Mouse (Mus musculus) C2C12 (cell line): ENCODE data around the gene Tmc5. TPM values are rescaled to one million over a fixed set of nuclear protein-coding genes. Genes with fewer than 3 reads are reported as not detected.
A peak's percentile ranks its signal among the peaks of the same experiment; 100 is the strongest.

Experiments used
- H3K27me3 ChIP-seq: one replicate; pipeline ENCODE4 v1.6.1; 2011; ENCODE audit not compliant: control insufficient read depth, insufficient read depth, insufficient read length
- H3K36me3 ChIP-seq: one replicate; pipeline ENCODE4 v1.6.1; 2011; ENCODE audit not compliant: control insufficient read depth, insufficient read depth
- H3K4me3 ChIP-seq: one replicate; pipeline ENCODE4 v1.5.1; 2011; ENCODE audit warnings: mild to moderate bottlenecking, control low read depth; ENCODE audit not compliant: poor library complexity, insufficient read depth, severe bottlenecking
- H3K79me2 ChIP-seq: one replicate; pipeline ENCODE4 v1.6.1; 2011; ENCODE audit not compliant: control insufficient read depth, insufficient read depth
- H3K79me3 ChIP-seq: one replicate; pipeline ENCODE4 v1.6.1; 2011; ENCODE audit warnings: low read depth, control low read depth
- H3ac ChIP-seq: one replicate; pipeline ENCODE3; 2011; ENCODE audit warnings: low read depth; ENCODE audit not compliant: control insufficient read depth, insufficient read length
- CEBPB ChIP-seq: IDR thresholded peaks from one replicate; pipeline ENCODE4 v1.6.1; 2011; ENCODE audit warnings: low read depth, mild to moderate bottlenecking, control low read depth, moderate library complexity
- CTCF ChIP-seq: IDR thresholded peaks from one replicate; pipeline ENCODE4 v1.5.1; 2011; ENCODE audit not compliant: control insufficient read depth, insufficient read depth, insufficient read length
- FOSL1 ChIP-seq: IDR thresholded peaks from one replicate; pipeline ENCODE4 v1.8.0; 2011; ENCODE audit warnings: mild to moderate bottlenecking, low read length; ENCODE audit not compliant: poor library complexity, insufficient read depth, severe bottlenecking
- MAX ChIP-seq: IDR thresholded peaks from one replicate; pipeline ENCODE4 v1.6.1; 2011; ENCODE audit warnings: mild to moderate bottlenecking, control low read depth
- MYOD1 ChIP-seq: IDR thresholded peaks from one replicate; pipeline ENCODE4 v1.6.1; 2011; ENCODE audit warnings: low read depth; ENCODE audit not compliant: control insufficient read depth, insufficient read length
- MYOG ChIP-seq: IDR thresholded peaks from one replicate; pipeline ENCODE4 v1.6.1; 2011; ENCODE audit not compliant: control insufficient read depth, insufficient read length; ENCODE audit errors: extremely low read depth
- USF1 ChIP-seq: IDR thresholded peaks from one replicate; pipeline ENCODE4 v1.6.1; 2011; ENCODE audit warnings: low read depth, mild to moderate bottlenecking, control low read depth, moderate library complexity
- polyA plus RNA-seq: library from polyadenylated mRNA; unstranded; fragments of >200 nt; fragmentation: generic; extraction: Trizol; gene quantifications from one replicate; pipeline ENCODE4 v1.2.1, GENCODE M21; 2012; ENCODE audit warnings: missing spikeins

Gene Tmc5
- polyA plus RNA-seq, 1 experiment = not detected

DNA sequence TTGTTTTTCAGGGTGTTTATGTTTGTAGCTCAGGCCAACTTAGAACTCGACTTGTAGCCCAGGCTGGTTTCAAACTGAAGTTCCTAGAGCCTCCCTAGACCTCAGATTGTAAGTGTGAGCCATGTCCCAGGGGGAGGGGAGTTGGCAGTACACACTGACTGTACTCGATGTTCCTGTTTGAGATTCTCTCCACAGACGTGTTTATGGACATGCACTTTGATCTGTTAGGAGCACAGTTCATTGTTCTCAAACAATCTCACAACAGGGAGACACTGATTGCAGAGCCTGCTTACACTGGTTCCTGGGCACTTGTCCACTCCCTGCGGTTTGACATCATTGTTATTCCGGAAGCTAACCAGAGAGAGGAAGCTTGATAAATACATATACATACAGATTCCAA is 25.1 kb upstream of the Tmc5 start:
- Histone ChIP-seq H3K79me3 (no peaks in the 10 kb centered on the region), H3K79me2 (no peaks in the 10 kb centered on the region), H3K4me3 (no peak overlapping the region), H3ac (no peak overlapping the region), H3K36me3 (no peaks in the 10 kb centered on the region), H3K27me3 (peaks cover 7% of the 10 kb centered on the region)
- no peak for TF ChIP-seq CTCF
- TF ChIP-seq CEBPB = no peak

- H3K36me3 ChIP-seq = no peaks in the 10 kb centered on the region
- no peak overlapping the region for H3ac ChIP-seq
- no peaks in the 10 kb centered on the region for H3K79me2 ChIP-seq
- no peak overlapping the region for H3K4me3 ChIP-seq
- no peaks in the 10 kb centered on the region for H3K79me3 ChIP-seq
- peaks cover 13% of the 10 kb centered on the region for H3K27me3 ChIP-seq
- TF ChIP-seq MAX = no peak
Measured at GRCm38 (mm10) chr7:118578269-118578668, 18.8 kb upstream of the Tmc5 start.

GRCm38 (mm10) chr7:118579938-118580337 is 17.2 kb upstream of the Tmc5 start:
- Histone ChIP-seq H3K4me3 (no peak overlapping the region), H3K27me3 (peaks cover 15% of the 10 kb centered on the region), H3ac (no peak overlapping the region), H3K36me3 (no peaks in the 10 kb centered on the region), H3K79me2 (no peaks in the 10 kb centered on the region), H3K79me3 (no peaks in the 10 kb centered on the region)
- TF ChIP-seq CTCF = no peak
- no peak for TF ChIP-seq FOSL1
- no peak for TF ChIP-seq USF1
- TF ChIP-seq MYOD1 = no peak
- no peak for TF ChIP-seq MAX

- H3ac ChIP-seq = no peak overlapping the region
- H3K36me3 ChIP-seq = no peaks in the 10 kb centered on the region
- peaks cover 20% of the 10 kb centered on the region for H3K27me3 ChIP-seq
- no peaks in the 10 kb centered on the region for H3K79me3 ChIP-seq
- TF ChIP-seq MAX (no peak), USF1 (no peak), FOSL1 (no peak), CEBPB (no peak), MYOG (no peak), CTCF (no peak)
- no peaks in the 10 kb centered on the region for H3K79me2 ChIP-seq
- no peak overlapping the region for H3K4me3 ChIP-seq
Measured at GRCm38 (mm10) chr7:118583821-118584220, 13.3 kb upstream of the Tmc5 start.

DNA sequence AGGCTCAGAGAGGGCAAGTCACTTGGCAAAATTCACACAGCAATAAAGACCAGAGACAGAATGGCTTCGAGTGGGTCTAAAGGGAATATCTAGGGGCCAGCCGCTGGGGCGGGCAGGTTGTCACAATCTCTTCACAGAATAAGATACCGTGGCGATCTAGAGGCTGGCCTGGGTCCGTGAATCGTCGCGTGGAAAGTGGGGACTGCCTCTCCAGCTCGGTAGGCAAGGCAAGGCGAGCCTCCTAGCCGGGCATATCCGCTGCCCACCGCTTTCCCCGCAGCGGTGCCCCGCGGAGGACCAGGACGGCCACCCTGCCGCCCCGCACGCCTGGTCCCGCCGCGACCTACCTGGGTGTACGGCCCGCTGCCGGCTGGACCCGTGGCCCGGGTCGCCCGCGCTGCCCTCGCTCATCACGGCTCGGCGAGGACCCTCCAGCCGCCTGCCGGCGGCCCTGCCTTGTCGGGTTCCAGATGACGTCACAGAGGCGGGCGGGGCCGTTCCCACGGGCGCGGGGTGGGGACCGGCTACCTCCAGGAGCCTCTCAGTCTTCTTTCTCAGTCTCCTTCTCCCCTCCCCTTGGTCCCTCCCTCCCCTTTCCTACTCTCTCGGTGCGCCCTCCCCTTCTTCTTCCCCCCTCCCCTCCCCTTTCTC is 12.7 kb upstream of the Tmc5 start, which contains the start of gene Tmc7:
TSS of gene Tmc7 (minus strand) at position 480 of the 651 bp plus-strand sequence.
- no peaks in the 10 kb centered on the region for H3K36me3 ChIP-seq
- peak within 1 kb of the TSS; percentile 60 for H3ac ChIP-seq
- TF ChIP-seq USF1 (no peak), CTCF (no peak), FOSL1 (no peak), CEBPB (no peak), MYOD1 (no peak), MYOG (no peak), MAX (no peak)
- peaks cover 20% of the 10 kb centered on the region for H3K27me3 ChIP-seq
- no peaks in the 10 kb centered on the region for H3K79me2 ChIP-seq
- no peak within 1 kb of the TSS for H3K4me3 ChIP-seq
- H3K79me3 ChIP-seq = no peaks in the 10 kb centered on the region

- H3K79me2 ChIP-seq = no peaks in the 10 kb centered on the region
- peaks cover 20% of the 10 kb centered on the region for H3K27me3 ChIP-seq
- H3K79me3 ChIP-seq = no peaks in the 10 kb centered on the region
- H3ac ChIP-seq = no peak overlapping the region
- no peaks in the 10 kb centered on the region for H3K36me3 ChIP-seq
- no peak overlapping the region for H3K4me3 ChIP-seq
- TF ChIP-seq CEBPB = no peak
- no peak for TF ChIP-seq MAX
Measured at GRCm38 (mm10) chr7:118584926-118585325, 12.2 kb upstream of the Tmc5 start.
